Mouse (Mus musculus) MEL (cell line): ENCODE measurements around the gene Rcsd1. TPM values are rescaled to one million over a fixed set of nuclear protein-coding genes. Genes with fewer than 3 reads are reported as not detected.

Experiments
- DNase-seq: peaks from one replicate; pipeline ENCODE4 v3.0.0; 2011; ENCODE audit warnings: low read depth, low spot score
- H3K27ac ChIP-seq: 2 replicates; pipeline ENCODE4 v1.5.1; 2012; ENCODE audit warnings: low read depth, mild to moderate bottlenecking, control low read depth, low read length, moderate library complexity; ENCODE audit not compliant: control insufficient read depth
- H3K27me3 ChIP-seq, 2 experiments: fragments of 150-350 bp in 1 of 2; sonication (generic) in 1 of 2; 2 replicates each; pipeline ENCODE4 v1.6.1; 2012; ENCODE audit warnings: low read length in 2 of 2, mild to moderate bottlenecking in 2 of 2, improper control_type of control experiment in 1 of 2, moderate library complexity in 1 of 2; ENCODE audit not compliant: insufficient read depth in 2 of 2, control insufficient read depth in 1 of 2
- H3K36me3 ChIP-seq, 2 experiments: 2 replicates each; pipeline ENCODE4 v1.6.1; 2012 to 2014; ENCODE audit warnings: low read length in 2 of 2, improper control_type of control experiment in 1 of 2, inconsistent platforms in 1 of 2, mild to moderate bottlenecking in 1 of 2; ENCODE audit not compliant: insufficient read depth in 2 of 2, control insufficient read depth in 1 of 2
- H3K4me1 ChIP-seq, 2 experiments: fragments of 150-350 bp in 1 of 2; sonication (generic) in 1 of 2; 2 replicates each; pipeline ENCODE4 v1.6.1; 2012; ENCODE audit warnings: low read length in 2 of 2, improper control_type of control experiment in 1 of 2, mild to moderate bottlenecking in 1 of 2; ENCODE audit not compliant: insufficient read depth in 2 of 2, control insufficient read depth in 1 of 2
- H3K4me3 ChIP-seq, 2 experiments: fragments of 150-350 bp in 1 of 2; sonication (generic) in 1 of 2; 2 replicates each; pipeline ENCODE4 v1.5.1; 2012; ENCODE audit warnings: low read depth in 2 of 2, low read length in 2 of 2, mild to moderate bottlenecking in 2 of 2, moderate library complexity in 2 of 2, control low read depth in 1 of 2, improper control_type of control experiment in 1 of 2; ENCODE audit not compliant: control insufficient read depth in 1 of 2, insufficient read depth in 1 of 2
- H3K79me2 ChIP-seq: 2 replicates; pipeline ENCODE4 v1.6.1; 2012; ENCODE audit warnings: mild to moderate bottlenecking, low read length, moderate library complexity; ENCODE audit not compliant: control insufficient read depth, poor library complexity, insufficient read depth
- H3K9ac ChIP-seq: 2 replicates; pipeline ENCODE4 v1.6.1; 2012; ENCODE audit warnings: low read depth, mild to moderate bottlenecking, control low read depth, low read length, moderate library complexity; ENCODE audit not compliant: control insufficient read depth, poor library complexity, severe bottlenecking
- H3K9me3 ChIP-seq: fragments of 150-350 bp; sonication (generic); replicated peaks from 2 replicates; pipeline ENCODE4 v1.6.1; 2012; ENCODE audit warnings: mild to moderate bottlenecking, low read length, improper control_type of control experiment, moderate library complexity; ENCODE audit not compliant: insufficient read depth
- BHLHE40 ChIP-seq: IDR thresholded peaks from 2 replicates; pipeline ENCODE4 v1.6.1; 2012; ENCODE audit warnings: low read depth, mild to moderate bottlenecking, inconsistent platforms, low read length, improper control_type of control experiment, borderline replicate concordance
- CHD1 ChIP-seq: IDR thresholded peaks from 2 replicates; pipeline ENCODE4 v1.6.1; 2012; ENCODE audit warnings: low read depth, mild to moderate bottlenecking, inconsistent platforms, low read length, improper control_type of control experiment
- CTCF ChIP-seq, 3 experiments: IDR thresholded peaks in 2 of 3; conservative IDR thresholded peaks in 1 of 3; 2 replicates each; pipeline ENCODE4 v1.5.1; 2011 to 2012; ENCODE audit warnings: low read length in 3 of 3, low read depth in 2 of 3, mild to moderate bottlenecking in 2 of 3, improper control_type of control experiment in 1 of 3, inconsistent platforms in 1 of 3, mixed read lengths in 1 of 3, moderate library complexity in 1 of 3; ENCODE audit not compliant: control insufficient read depth in 1 of 3, insufficient read depth in 1 of 3, poor library complexity in 1 of 3, severe bottlenecking in 1 of 3
- E2F4 ChIP-seq: IDR thresholded peaks from 2 replicates; pipeline ENCODE4 v1.6.1; 2011; ENCODE audit warnings: low read depth, low read length, improper control_type of control experiment, borderline replicate concordance
- ELF1 ChIP-seq: IDR thresholded peaks from 2 replicates; pipeline ENCODE4 v1.6.1; 2014; ENCODE audit warnings: low read depth, mild to moderate bottlenecking, inconsistent platforms, low read length, improper control_type of control experiment, moderate library complexity
- GABPA ChIP-seq: IDR thresholded peaks from 2 replicates; pipeline ENCODE4 v1.6.1; 2012; ENCODE audit warnings: low read depth, mild to moderate bottlenecking, inconsistent platforms, low read length, improper control_type of control experiment, moderate library complexity
- GATA1 ChIP-seq: IDR thresholded peaks from 2 replicates; pipeline ENCODE4 v1.6.1; 2011; ENCODE audit warnings: low read depth, low read length, improper control_type of control experiment
- MEF2A ChIP-seq: IDR thresholded peaks from 2 replicates; pipeline ENCODE4 v1.6.1; 2014; ENCODE audit warnings: low read depth, mild to moderate bottlenecking, inconsistent platforms, low read length, improper control_type of control experiment; ENCODE audit not compliant: poor library complexity, insufficient replicate concordance, severe bottlenecking; ENCODE audit errors: extremely low read depth
- MYC ChIP-seq: IDR thresholded peaks from 2 replicates; pipeline ENCODE4 v1.6.1; 2011; ENCODE audit warnings: low read depth, mild to moderate bottlenecking, low read length, improper control_type of control experiment, moderate library complexity
- POLR2A ChIP-seq, 2 experiments: IDR thresholded peaks; 2 replicates each; pipeline ENCODE4 v1.6.1; 2011 to 2012; ENCODE audit warnings: low read length in 2 of 2, mild to moderate bottlenecking in 2 of 2, control low read depth in 1 of 2, improper control_type of control experiment in 1 of 2, low read depth in 1 of 2, moderate library complexity in 1 of 2; ENCODE audit not compliant: control insufficient read depth in 1 of 2, insufficient read depth in 1 of 2, poor library complexity in 1 of 2
- POLR2AphosphoS2 ChIP-seq: IDR thresholded peaks from 2 replicates; pipeline ENCODE4 v1.6.1; 2011; ENCODE audit warnings: low read length, improper control_type of control experiment
- RCOR1 ChIP-seq: IDR thresholded peaks from 2 replicates; pipeline ENCODE4 v1.6.1; 2012; ENCODE audit warnings: low read depth, mild to moderate bottlenecking, inconsistent platforms, low read length, improper control_type of control experiment
- TAL1 ChIP-seq: IDR thresholded peaks from 2 replicates; pipeline ENCODE4 v1.6.1; 2012; ENCODE audit warnings: mild to moderate bottlenecking, inconsistent platforms, low read length, moderate library complexity, mixed read lengths
- TBP ChIP-seq: IDR thresholded peaks from 2 replicates; pipeline ENCODE4 v1.8.0; 2011; ENCODE audit warnings: low read depth, low read length, improper control_type of control experiment
- TCF12 ChIP-seq: IDR thresholded peaks from 2 replicates; pipeline ENCODE4 v1.6.1; 2014; ENCODE audit warnings: low read depth, mild to moderate bottlenecking, inconsistent platforms, low read length, improper control_type of control experiment, moderate library complexity
- UBTF ChIP-seq: IDR thresholded peaks from 2 replicates; pipeline ENCODE4 v1.6.1; 2012; ENCODE audit warnings: low read depth, mild to moderate bottlenecking, inconsistent platforms, low read length, improper control_type of control experiment, moderate library complexity, borderline replicate concordance; ENCODE audit not compliant: insufficient read depth
- USF1 ChIP-seq: IDR thresholded peaks from 2 replicates; pipeline ENCODE4 v1.6.1; 2014; ENCODE audit warnings: low read depth, mild to moderate bottlenecking, inconsistent platforms, low read length, improper control_type of control experiment, moderate library complexity
- ZC3H11A ChIP-seq: IDR thresholded peaks from 2 replicates; pipeline ENCODE4 v1.6.1; 2012; ENCODE audit warnings: low read depth, mild to moderate bottlenecking, inconsistent platforms, low read length, improper control_type of control experiment
- polyA plus RNA-seq, 2 experiments: library from polyadenylated mRNA; stranded (reverse) in 1 of 2; unstranded in 1 of 2; fragments of >175 nt in 1 of 2; fragments of >200 nt in 1 of 2; gene quantifications; 2 replicates each; pipeline versions ENCODE4 v1.2.1 to v1.2.4; 2012; ENCODE audit warnings: low replicate concordance in 2 of 2, low read depth in 1 of 2; ENCODE audit not compliant: insufficient read length in 2 of 2, insufficient read depth in 1 of 2, missing spikeins in 1 of 2
- total RNA-seq: library from RNA; depleted of rRNA; stranded (reverse); fragments of 300-350 nt; gene quantifications from 2 replicates; pipeline ENCODE4 v1.2.3, GENCODE M21; 2012

The Rcsd1 gene
- total and polyA plus RNA-seq, 3 experiments = 19.0 to 38.0 TPM; not detected in 1

- H3K27me3 ChIP-seq = no peaks in the 10 kb centered on the region
- H3K9me3 ChIP-seq = no peaks in the 10 kb centered on the region
- H3K36me3 ChIP-seq = no peaks in the 10 kb centered on the region; a peak in 1 of 4 replicates
- H3K79me2 ChIP-seq = no peaks in the 10 kb centered on the region
- TF ChIP-seq ZC3H11A (no peak), MYC (no peak), UBTF (no peak), BHLHE40 (no peak), ELF1 (no peak), GATA1 (no peak), CTCF (IDR thresholded peaks at IDR 0.05 in 2 of 3, conservative IDR thresholded peaks at IDR 0.05 in 1 of 3; ENCODE audit: control insufficient read depth in 1 of 3, insufficient read depth in 1 of 3, low read depth in 2 of 3, low read length in 3 of 3, poor library complexity in 1 of 3, severe bottlenecking in 1 of 3) (no peak), POLR2A (IDR thresholded peaks at IDR 0.05; ENCODE audit: control insufficient read depth in 1 of 2, insufficient read depth in 1 of 2, low read depth in 1 of 2, low read length in 2 of 2, poor library complexity in 1 of 2) (no peak), TCF12 (no peak), E2F4 (no peak), RCOR1 (no peak), TBP (no peak), MEF2A (no peak), USF1 (no peak), CHD1 (no peak), TAL1 (no peak), POLR2AphosphoS2 (no peak)
- peaks cover 0 to 2% of the 10 kb centered on the region in 2 experiments; a peak in 1 of 4 replicates for H3K4me1 ChIP-seq
- no peak overlapping the region for H3K27ac ChIP-seq
- DNase-seq = no peak
- H3K9ac ChIP-seq = no peak overlapping the region
- no peak overlapping the region for H3K4me3 ChIP-seq
These were observed 37.2 kb downstream of the Rcsd1 start for GRCm38 (mm10) chr1:165672355-165672754.

GRCm38 (mm10) chr1:165670056-165670455 is 39.5 kb downstream of the Rcsd1 start:
- H3K27ac ChIP-seq = no peak overlapping the region
- H3K4me3 ChIP-seq = no peak overlapping the region
- TF ChIP-seq E2F4 (no peak), USF1 (no peak), GABPA (no peak), GATA1 (no peak)
- TF ChIP-seq, all 39 proteins: peak for 0
- DNase-seq = no peak
- Histone ChIP-seq H3K4me1 (no peaks in the 10 kb centered on the region), H3K9me3 (no peaks in the 10 kb centered on the region), H3K36me3 (no peaks in the 10 kb centered on the region; a peak in 1 of 4 replicates), H3K79me2 (no peaks in the 10 kb centered on the region), H3K27me3 (no peaks in the 10 kb centered on the region), H3K9ac (no peak overlapping the region)
